Mouse (Mus musculus) granulocyte monocyte progenitor cell, adult 5-6 weeks (primary cell): Measurements from ENCODE around the gene Serpina6. TPM values are rescaled to one million over a fixed set of nuclear protein-coding genes. Genes with fewer than 3 reads are reported as not detected.
"Not testable (repeated sequence)": the region's sequence is repeated elsewhere in the genome, so short reads cannot be mapped to it uniquely, and the experiment has no call there.

Experiments used
- ATAC-seq: replicated peaks from 2 replicates; pipeline ENCODE4 v1.8.0; 2016; ENCODE audit warnings: mild to moderate bottlenecking, moderate TSS enrichment, inconsistent platforms; ENCODE audit not compliant: poor library complexity, severe bottlenecking
- total RNA-seq, 2 experiments: library from RNA; stranded (forward) in 1 of 2; stranded (reverse) in 1 of 2; fragments of 200-712, 200-1000 nt in 1 of 2; fragments of >200 nt in 1 of 2; fragmentation: Nextera tagmentation in 1 of 2; gene quantifications; 2 replicates each; pipeline ENCODE4 v1.2.3; 2014 to 2017

Gene Serpina6
- not detected in 2 replicates for total RNA-seq (2014; fragmentation: Nextera tagmentation)
- not detected in 2 replicates for total RNA-seq (2017)

- ATAC-seq = no peak
Measured at GRCm38 (mm10) chr12:103656848-103657626, at the start of gene Serpina6. Serpina6 (minus strand) TSS chr12:103657212.

DNA sequence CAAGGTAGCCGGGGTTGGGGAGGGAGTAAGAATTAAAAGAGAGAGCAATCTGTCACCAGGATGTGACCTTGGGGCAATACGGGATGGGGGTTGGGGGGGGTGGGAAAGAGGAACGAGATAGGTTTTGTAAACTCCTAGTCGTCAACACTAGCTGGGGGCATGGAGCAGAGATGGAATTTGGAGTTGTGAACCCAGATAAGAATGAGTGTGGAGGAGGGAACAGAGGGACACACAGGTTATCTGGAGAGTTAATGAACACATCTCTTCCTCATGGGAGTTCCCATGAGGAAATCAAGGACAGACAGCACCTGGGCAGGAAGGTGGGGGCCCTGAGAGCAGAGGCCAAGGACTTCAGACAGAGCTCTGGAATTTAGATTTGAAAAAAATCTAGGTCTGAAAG, 49.1 kb upstream of the Serpina6 start:
- ATAC-seq = no peak

GRCm38 (mm10) chr12:103705547-103705946, 48.5 kb upstream of the Serpina6 start:
- no peak for ATAC-seq

GRCm38 (mm10) chr12:103700144-103700750, 43.2 kb upstream of the Serpina6 start:
- ATAC-seq = no peak

GRCm38 (mm10) chr12:103695429-103695828, 38.4 kb upstream of the Serpina6 start, which contains the start of gene Serpina1f:
Serpina1f (minus strand) TSS chr12:103695529.
- ATAC-seq = no peak

DNA sequence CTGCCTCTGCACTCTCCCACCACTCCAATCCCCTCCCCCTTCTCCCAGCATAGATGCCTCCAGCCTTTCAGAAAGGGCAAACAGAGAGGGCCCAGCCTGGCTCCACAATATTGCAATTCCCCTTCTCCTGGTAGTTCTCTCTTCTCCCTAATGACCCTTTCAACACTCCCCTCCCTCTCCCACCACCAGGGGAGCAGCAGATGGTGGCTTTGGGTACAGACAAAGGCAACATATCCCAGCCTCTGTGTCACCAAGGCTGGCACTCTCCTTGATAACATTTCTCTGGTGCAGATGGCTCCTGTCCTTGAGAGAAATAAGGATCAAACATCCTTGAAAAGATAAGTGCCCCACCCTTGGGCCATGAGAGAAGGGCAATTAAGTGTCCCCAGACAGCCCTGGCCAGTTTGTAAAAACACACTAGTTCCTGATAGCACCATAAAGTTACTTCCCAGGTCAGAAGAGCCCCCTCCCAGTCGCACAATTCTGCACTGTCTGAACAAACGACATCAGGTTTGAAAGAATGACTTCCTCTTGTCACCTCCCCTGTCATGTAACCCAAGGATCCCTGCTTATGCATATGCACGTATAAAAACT, 31.3 kb upstream of the Serpina6 start:
- no peak for ATAC-seq

DNA sequence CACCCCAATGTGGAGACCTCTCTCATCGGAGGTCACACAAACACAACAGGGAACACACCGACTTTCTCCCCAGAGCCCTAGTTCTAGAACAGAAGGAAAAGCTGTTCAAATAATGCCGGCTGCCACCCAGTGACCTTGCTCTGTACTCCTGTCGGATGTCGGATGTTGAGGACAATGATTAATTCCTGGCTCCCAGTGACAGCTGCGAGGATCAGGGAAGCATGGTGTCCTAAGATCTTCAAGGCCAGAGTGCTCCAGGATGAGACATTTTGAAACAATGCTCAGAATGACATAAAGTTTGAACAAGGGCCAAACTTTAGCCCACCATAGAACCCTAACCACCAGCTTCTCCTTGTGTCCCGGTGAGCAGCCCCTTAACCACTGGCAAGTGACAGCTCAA, 30.0 kb upstream of the Serpina6 start:
- no peak for ATAC-seq

DNA sequence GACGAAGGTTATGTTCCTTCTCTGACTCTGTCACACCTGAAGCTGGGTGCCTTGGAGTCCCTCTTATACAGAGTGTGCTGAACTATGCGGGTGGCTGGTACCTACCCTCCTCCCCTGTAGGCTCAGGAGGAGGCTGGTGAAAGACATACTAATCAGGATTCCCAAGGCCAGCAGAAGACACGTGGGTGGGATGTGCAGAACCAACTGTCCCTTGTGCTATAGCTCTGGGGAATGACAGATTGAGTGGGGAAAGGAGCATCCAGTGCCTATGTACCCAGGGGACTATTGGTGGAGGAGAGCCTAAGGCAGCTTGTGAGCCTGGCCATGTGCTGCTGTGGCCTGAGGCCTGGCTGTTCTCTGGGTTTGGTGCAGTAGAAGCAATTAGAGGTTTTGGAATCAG, 29.0 kb upstream of the Serpina6 start:
- ATAC-seq = no peak; the same call in 1 of the 2 replicates

DNA sequence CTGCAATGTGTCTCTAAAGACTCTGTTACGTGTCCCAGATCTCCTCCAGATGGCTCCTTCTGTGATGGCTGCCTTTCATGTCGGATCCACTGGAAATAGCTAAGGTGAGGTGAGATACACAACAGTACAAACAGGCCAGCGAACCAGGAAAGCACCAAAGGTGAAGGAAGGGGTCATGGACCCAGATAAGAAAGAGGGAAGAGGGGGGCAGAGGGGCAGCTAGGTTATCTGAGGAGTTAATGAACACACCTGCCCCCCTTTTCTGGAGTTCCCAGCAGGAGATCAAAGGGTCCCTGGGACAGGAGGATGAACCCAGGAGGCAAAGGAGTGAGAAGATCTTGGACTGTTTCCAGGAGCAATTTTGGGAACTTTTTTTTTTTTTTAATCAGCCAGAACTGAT, 28.4 kb upstream of the Serpina6 start:
- ATAC-seq = no peak

DNA sequence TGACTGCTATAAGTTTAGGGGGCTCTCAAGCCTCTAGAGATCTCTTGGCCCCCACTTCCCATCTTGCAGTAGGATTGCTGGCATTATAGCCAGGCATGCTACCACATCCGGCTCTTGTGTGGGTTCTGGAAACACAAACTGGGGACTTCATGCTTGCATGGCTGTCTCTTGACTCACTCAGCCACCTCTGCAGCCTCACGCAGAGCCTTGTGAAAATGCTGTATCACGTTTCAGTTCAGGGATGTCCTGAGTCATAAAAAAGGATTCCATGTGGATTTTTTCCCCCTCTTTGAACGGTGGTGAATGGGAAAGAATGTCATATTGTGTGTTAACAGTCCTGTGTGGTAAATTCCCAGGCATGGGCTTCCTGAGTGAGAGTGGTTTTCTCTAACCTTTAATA, 26.8 kb upstream of the Serpina6 start:
- no peak for ATAC-seq

DNA sequence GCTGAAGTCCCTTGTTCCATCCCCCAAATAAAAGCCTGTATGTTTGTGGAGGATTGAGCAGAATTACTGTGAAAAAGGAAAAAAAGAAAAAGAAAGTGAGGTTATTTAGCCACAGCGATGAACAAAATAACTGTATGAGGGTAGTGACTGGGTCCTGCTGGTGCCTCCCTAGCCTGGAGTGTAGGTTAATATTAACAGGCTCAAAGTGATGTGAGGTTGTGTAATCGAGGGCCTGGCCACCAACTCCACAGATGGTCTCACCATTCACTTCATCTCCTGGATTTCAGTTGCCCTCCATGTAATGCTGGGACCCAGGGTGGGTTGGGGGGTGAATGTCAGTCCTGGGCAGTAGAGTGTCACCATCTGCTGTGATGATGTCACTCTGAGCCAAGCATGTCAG, 24.7 kb upstream of the Serpina6 start:
- no peak for ATAC-seq

- no peak for ATAC-seq
Measured at GRCm38 (mm10) chr12:103681169-103681568, 24.2 kb upstream of the Serpina6 start.

GRCm38 (mm10) chr12:103679853-103680252, 22.8 kb upstream of the Serpina6 start:
- ATAC-seq = not testable (repeated sequence)

- no peak for ATAC-seq
Measured at GRCm38 (mm10) chr12:103676039-103676438, 19.0 kb upstream of the Serpina6 start, which contains the start of gene Serpina16. Serpina16 (minus strand) TSS chr12:103676139.

DNA sequence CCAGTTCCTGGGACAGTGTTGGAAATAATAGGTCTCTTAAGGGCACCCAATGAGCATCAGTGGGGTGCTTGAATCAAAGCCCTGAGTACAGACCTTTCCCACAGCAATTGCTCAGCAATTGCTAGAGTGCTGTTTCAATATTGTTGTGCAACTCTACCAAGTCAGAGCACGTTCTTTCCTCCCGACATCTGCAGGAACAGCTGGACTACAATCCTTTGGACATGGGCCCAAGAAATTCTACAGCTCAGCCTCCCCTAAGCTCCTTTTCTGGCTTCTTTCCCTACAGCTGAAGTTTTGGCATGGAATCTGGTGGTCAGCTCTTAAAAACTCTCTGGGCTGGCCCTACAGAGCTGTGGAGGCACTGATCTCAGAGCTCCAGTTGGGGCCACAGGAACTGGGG, 16.2 kb upstream of the Serpina6 start:
- no peak for ATAC-seq

DNA sequence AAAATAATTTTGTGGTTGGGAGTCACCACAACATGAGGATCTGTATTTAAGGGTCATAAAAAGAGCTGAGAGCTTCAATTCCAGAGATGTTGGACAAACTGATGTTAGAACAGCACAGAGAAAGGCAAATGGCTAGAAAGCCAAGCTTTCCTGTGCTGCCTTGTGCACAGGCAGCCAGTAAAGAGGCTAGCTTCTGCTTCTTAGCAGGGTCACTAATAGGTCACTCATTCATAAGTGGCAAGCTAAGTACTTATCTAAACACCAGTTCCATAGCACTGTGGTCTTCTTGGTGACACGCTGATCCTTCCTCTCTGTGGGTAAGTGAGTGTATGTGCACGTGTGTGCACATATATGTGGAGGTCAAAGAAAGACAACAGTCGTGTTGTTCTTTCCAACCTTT, 14.5 kb upstream of the Serpina6 start:
- no peak for ATAC-seq

GRCm38 (mm10) chr12:103670964-103671363, 14.0 kb upstream of the Serpina6 start:
- no peak for ATAC-seq

GRCm38 (mm10) chr12:103670344-103670743, 13.3 kb upstream of the Serpina6 start:
- no peak for ATAC-seq

GRCm38 (mm10) chr12:103665286-103665685, 8.3 kb upstream of the Serpina6 start:
- no peak for ATAC-seq

DNA sequence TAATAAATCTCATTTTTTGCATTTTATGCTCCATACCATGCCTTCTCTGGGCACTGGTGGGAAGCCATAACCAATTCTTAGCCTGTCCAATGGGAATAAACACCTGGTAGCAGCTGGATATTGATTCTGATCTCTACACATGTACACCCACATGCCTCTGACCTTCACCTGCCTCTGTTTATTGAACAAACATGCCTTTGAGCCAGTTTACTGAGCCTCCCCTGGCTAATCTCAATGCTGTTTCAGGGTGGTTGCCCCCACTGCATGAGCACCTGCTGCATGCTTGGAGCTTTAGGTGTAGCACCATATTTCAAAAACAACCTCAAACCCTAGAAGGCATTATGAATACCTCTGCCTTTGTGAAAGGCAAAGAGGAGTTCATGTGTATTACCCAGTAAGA, 5.0 kb upstream of the Serpina6 start:
- not testable (repeated sequence) for ATAC-seq

DNA sequence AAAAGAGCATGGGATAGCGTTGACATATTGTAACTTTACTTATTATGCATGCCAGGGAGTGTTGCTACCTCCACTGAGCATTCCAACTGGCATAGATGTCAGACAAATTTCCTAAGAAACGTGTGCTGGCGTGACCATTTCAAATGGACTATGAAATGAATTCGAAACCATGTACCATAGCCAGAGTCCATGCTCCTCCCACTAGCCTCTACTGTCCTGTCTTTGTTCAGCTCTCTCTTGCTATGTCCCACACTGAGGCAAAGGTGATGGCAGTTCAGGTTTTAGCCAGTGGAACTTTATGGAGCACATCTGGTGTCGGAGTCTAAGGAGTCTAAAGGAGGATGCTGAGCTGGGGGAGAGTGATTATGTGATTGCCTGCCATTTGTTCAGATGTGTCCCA, 3.1 kb upstream of the Serpina6 start:
- ATAC-seq = no peak
